Mouse (Mus musculus): ENCODE data around the gene Psmb8.
"Not testable (repeated sequence)": the region's sequence is repeated elsewhere in the genome, so short reads cannot be mapped to it uniquely, and the experiment has no call there.

The Psmb8 gene

GRCm38 (mm10) chr17:34213936-34214335 lies 16.4 kb downstream of the Psmb8 start:
- DNase-seq (ENCODE audit: low spot score): no peak

- no peak for DNase-seq (ENCODE audit: low spot score)
These were observed 17.7 kb downstream of the Psmb8 start for GRCm38 (mm10) chr17:34215176-34215575.

- DNase-seq (ENCODE audit: low spot score): no peak
These were observed 19.9 kb downstream of the Psmb8 start for GRCm38 (mm10) chr17:34217216-34217928.

GRCm38 (mm10) chr17:34217986-34218385 lies 20.5 kb downstream of the Psmb8 start:
- no peak for DNase-seq (ENCODE audit: low spot score)

GRCm38 (mm10) chr17:34218675-34219074 lies 21.2 kb downstream of the Psmb8 start:
- DNase-seq (ENCODE audit: low spot score): no peak

GRCm38 (mm10) chr17:34219096-34219495 lies 21.6 kb downstream of the Psmb8 start:
- DNase-seq (ENCODE audit: low spot score): not testable (repeated sequence)

- not testable (repeated sequence) for DNase-seq (ENCODE audit: low spot score)
These were observed 22.3 kb downstream of the Psmb8 start for GRCm38 (mm10) chr17:34219801-34220200.

- not testable (repeated sequence) for DNase-seq (ENCODE audit: low spot score)
These were observed 22.9 kb downstream of the Psmb8 start for GRCm38 (mm10) chr17:34220401-34220800.

- no peak for DNase-seq (ENCODE audit: low spot score)
These were observed 27.3 kb downstream of the Psmb8 start for GRCm38 (mm10) chr17:34224816-34225215.

GRCm38 (mm10) chr17:34225426-34225825 lies 27.9 kb downstream of the Psmb8 start:
- DNase-seq (ENCODE audit: low spot score): no peak

- not testable (repeated sequence) for DNase-seq (ENCODE audit: low spot score)
These were observed 28.4 kb downstream of the Psmb8 start for GRCm38 (mm10) chr17:34225911-34226310.

- not testable (repeated sequence) for DNase-seq (ENCODE audit: low spot score)
These were observed 33.5 kb downstream of the Psmb8 start for GRCm38 (mm10) chr17:34230971-34231370.

GRCm38 (mm10) chr17:34232021-34232420 lies 34.5 kb downstream of the Psmb8 start:
- DNase-seq (ENCODE audit: low spot score): not testable (repeated sequence)

- DNase-seq (ENCODE audit: low spot score): peak; percentile 64
These were observed 37.4 kb downstream of the Psmb8 start for GRCm38 (mm10) chr17:34234926-34235325.

GRCm38 (mm10) chr17:34236691-34237090 lies 39.2 kb downstream of the Psmb8 start:
- no peak for DNase-seq (ENCODE audit: low spot score)

GRCm38 (mm10) chr17:34237741-34238140 lies 40.2 kb downstream of the Psmb8 start:
- no peak for DNase-seq (ENCODE audit: low spot score)

GRCm38 (mm10) chr17:34238706-34239105 lies 41.2 kb downstream of the Psmb8 start, which contains the start of gene H2-Ob:
Gene H2-Ob, plus strand, starts transcription at chr17:34238903.
- DNase-seq (ENCODE audit: low spot score): no peak

- no peak for DNase-seq (ENCODE audit: low spot score)
These were observed 42.1 kb downstream of the Psmb8 start for GRCm38 (mm10) chr17:34239601-34240041.

GRCm38 (mm10) chr17:34240366-34240765 lies 42.8 kb downstream of the Psmb8 start:
- no peak for DNase-seq (ENCODE audit: low spot score)

- DNase-seq (ENCODE audit: low spot score): no peak
These were observed 43.4 kb downstream of the Psmb8 start for GRCm38 (mm10) chr17:34240916-34241315.

GRCm38 (mm10) chr17:34244656-34245055 lies 47.1 kb downstream of the Psmb8 start:
- DNase-seq (ENCODE audit: low spot score): no peak

GRCm38 (mm10) chr17:34247047-34247446 lies 49.5 kb downstream of the Psmb8 start:
- no peak for DNase-seq (ENCODE audit: low spot score)

- no peak for DNase-seq (ENCODE audit: low spot score)
These were observed 51.2 kb downstream of the Psmb8 start for GRCm38 (mm10) chr17:34248764-34249163.

GRCm38 (mm10) chr17:34249361-34249760 lies 51.8 kb downstream of the Psmb8 start:
- DNase-seq (ENCODE audit: low spot score): no peak
